Mouse (Mus musculus): ENCODE results near the gene Surf2. TPM values are rescaled to one million over a fixed set of nuclear protein-coding genes. Genes with fewer than 3 reads are reported as not detected.

Gene Surf2
- polyA plus RNA-seq, 1 experiment from 2014 or later: 17.9 TPM

DNA sequence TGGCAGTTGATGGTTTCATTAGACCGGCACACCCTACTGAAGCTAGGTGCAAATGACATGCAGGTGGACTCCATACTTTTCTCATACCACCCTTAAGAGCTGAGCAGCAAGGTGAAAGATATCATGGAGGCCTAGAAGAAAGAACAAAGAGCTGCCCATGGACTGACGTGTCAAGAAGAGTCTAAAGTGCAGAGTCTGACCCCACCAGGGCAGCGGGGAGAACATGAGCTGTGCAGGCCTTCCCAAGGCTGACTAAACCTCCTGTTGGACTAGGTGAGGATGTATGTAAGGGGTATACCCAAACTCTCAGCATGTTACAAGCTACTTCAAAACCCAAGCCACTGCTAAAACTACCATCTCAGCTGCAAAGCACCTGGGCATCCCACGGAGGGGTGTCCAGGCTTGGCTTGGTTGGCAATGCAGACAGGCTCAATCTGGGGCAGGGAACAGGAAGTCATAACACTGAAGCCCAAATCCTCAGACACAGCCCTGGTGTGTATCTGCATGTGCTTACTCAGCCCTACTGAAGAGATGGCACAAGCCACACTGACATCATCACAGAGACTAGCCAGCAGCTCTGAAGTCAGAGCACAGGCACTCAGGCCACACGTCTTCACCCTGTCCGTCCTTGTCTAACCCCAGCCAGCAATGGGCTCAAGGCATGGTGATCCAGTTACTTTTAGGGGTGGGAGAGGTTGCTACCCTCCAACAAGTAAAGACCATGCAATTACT lies 11.7 kb downstream of the Surf2 start:
- ATAC-seq (ENCODE audit: low read depth): no peak
- H3K9ac ChIP-seq (ENCODE audit: low read depth, low read length): no peak overlapping the region
- peaks cover 29% of the 10 kb centered on the region for H3K36me3 ChIP-seq (ENCODE audit: control insufficient read depth, insufficient read depth)
- 76% methylated on average over 6 of the region's 6 CpGs for WGBS (ENCODE audit: insufficient replicate concordance)
- peaks cover 29% of the 10 kb centered on the region for H3K4me1 ChIP-seq (ENCODE audit: control insufficient read depth, low read depth, low read length)
- no peak overlapping the region for H3K27ac ChIP-seq (ENCODE audit: low read length)
- H3K9me3 ChIP-seq (replicated peaks; ENCODE audit: control insufficient read depth, low read length): no peaks in the 10 kb centered on the region
- no peak overlapping the region for H3K4me3 ChIP-seq (ENCODE audit: low read depth, low read length)
- no peak overlapping the region for H3K4me2 ChIP-seq (ENCODE audit: low read depth, low read length)
- H3K27me3 ChIP-seq (ENCODE audit: control insufficient read depth, insufficient read depth, low read depth, low read length): no peaks in the 10 kb centered on the region

DNA sequence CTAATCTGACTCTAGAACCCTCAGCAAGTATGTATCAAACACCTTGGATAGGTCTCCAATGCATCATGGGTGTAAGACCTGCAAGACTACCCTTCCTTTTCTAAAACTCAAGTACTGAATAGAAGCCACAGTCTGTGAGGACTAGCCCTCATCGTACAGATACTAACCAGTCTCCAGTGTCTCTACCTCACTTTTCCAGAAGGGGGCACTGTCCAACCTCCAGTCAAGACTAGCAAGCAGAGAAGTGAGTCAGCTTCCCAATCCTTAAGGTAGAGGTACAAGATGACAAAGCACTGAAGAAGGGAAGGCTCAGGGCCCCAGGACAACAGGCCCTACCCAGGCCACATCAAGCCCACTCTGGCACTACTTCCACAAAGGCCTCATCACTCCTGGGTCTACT lies 14.2 kb downstream of the Surf2 start:
- Histone ChIP-seq H3K27ac (ENCODE audit: low read length) (peak overlapping the region; percentile 11; the same call in 1 of the 2 replicates), H3K4me3 (ENCODE audit: low read depth, low read length) (no peak overlapping the region), H3K36me3 (ENCODE audit: control insufficient read depth, insufficient read depth) (peaks cover 8% of the 10 kb centered on the region), H3K4me1 (ENCODE audit: control insufficient read depth, low read depth, low read length) (peaks cover 38% of the 10 kb centered on the region), H3K27me3 (ENCODE audit: control insufficient read depth, insufficient read depth, low read depth, low read length) (no peaks in the 10 kb centered on the region), H3K4me2 (ENCODE audit: low read depth, low read length) (no peak overlapping the region), H3K9me3 (replicated peaks; ENCODE audit: control insufficient read depth, low read length) (no peaks in the 10 kb centered on the region), H3K9ac (ENCODE audit: low read depth, low read length) (0 out of 2 replicates have a peak overlapping the region, but pooled peaks have one; percentile 10)
- no peak for ATAC-seq (ENCODE audit: low read depth)
- WGBS (ENCODE audit: insufficient replicate concordance): 17% methylated on average over 1 of the region's 1 CpGs

DNA sequence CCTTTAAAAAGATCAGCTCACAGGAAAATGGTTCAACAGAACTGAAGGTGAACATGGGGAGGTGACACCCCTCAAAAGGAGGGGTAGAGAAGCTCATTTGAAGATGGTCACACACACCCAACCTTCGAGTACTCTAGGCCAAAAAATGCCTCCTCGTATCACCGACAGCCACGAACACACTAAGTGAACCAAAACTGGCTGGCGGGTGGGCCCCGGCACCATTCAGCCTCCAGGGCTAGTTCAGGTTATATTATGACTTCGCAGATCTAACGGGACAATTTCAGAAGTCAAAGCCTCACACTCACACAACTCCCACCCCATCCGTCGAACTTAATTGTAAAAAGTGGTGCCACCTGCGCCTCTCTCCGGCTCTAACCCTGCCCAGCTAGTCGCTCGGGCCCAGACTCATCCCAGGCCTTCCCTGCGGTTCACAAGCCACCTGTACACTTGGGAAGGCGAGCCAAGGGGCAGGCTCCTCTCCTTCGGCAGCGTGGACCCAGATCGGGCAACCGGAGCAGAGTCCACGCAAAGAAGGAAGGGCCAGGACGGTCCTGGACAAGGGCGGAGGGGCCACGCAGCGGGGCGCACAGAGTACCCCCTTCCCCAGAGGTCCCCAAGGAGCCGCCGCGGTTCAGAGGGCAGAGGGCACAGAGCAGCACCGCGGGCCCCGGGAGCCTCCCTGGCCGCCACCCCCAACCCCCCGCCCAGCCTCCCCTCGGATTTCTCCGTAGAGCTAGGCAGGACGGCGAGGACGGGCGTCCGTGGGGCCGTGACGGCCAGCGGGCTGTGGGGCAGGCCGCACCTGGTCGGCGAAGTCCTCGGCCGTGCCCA lies 16.5 kb downstream of the Surf2 start:
- H3K36me3 ChIP-seq (ENCODE audit: control insufficient read depth, insufficient read depth): no peaks in the 10 kb centered on the region
- H3K27ac ChIP-seq (ENCODE audit: low read length): peak overlapping the region; percentile 90
- peak overlapping the region; percentile 99 for H3K9ac ChIP-seq (ENCODE audit: low read depth, low read length)
- no peaks in the 10 kb centered on the region for H3K9me3 ChIP-seq (replicated peaks; ENCODE audit: control insufficient read depth, low read length)
- peak; percentile 9 for ATAC-seq (ENCODE audit: low read depth)
- H3K4me1 ChIP-seq (ENCODE audit: control insufficient read depth, low read depth, low read length): peaks cover 38% of the 10 kb centered on the region
- no peaks in the 10 kb centered on the region for H3K27me3 ChIP-seq (ENCODE audit: control insufficient read depth, insufficient read depth, low read depth, low read length)
- under 1% methylated on average over 37 of the region's 49 CpGs for WGBS (ENCODE audit: insufficient replicate concordance)
- peak overlapping the region; percentile 92 for H3K4me3 ChIP-seq (ENCODE audit: low read depth, low read length)
- peak overlapping the region; percentile 91 for H3K4me2 ChIP-seq (ENCODE audit: low read depth, low read length)

DNA sequence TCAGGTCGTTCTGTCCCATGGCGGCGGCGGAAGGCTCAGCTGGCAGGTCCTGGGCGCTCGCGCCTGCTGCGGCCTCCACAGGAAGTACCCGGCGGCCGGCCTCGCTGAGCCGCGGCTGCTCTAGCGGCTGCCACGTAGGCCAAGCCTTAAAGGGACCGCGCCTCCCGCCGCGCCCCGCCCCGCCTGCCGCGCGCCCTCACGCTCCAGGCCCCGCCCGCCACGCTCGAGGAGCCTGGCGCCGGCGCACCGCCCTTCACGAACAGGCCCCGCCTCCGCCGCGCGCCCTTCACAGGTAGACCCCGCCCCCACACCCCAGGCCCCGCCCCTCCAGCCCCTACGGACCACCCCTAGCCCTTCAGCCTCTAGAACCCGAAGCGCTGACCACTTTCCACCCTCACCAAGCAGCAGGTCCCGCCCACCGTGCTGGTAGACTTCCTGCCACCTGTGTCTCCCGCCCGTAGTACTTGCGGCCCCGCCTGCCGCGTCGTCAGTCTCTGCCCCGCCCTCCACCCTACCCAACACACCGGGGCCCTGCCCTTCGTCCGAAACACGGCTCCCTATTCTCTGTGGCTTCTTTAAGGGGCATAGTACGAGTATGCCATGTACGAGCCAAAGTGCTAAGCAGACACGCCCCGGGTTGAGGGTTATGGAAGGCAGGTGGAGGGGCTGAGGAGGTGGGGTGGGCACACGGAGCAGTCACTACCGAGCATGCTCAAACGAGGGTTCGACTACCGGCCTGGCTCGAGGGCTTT lies 17.3 kb downstream of the Surf2 start, which contains the start of the genes Surf4 and Stkld1:
Surf4 (minus strand) TSS at position 625 of the 752 bp plus-strand sequence.
Stkld1 (plus strand) TSS at position 744 of the 752 bp plus-strand sequence.
- Histone ChIP-seq H3K9ac (ENCODE audit: low read depth, low read length) (peak within 1 kb of the TSS; percentile 99), H3K4me2 (ENCODE audit: low read depth, low read length) (peak within 1 kb of the TSS; percentile 91), H3K27me3 (ENCODE audit: control insufficient read depth, insufficient read depth, low read depth, low read length) (no peaks in the 10 kb centered on the region), H3K9me3 (replicated peaks; ENCODE audit: control insufficient read depth, low read length) (no peaks in the 10 kb centered on the region), H3K27ac (ENCODE audit: low read length) (peak within 1 kb of the TSS; percentile 90), H3K4me3 (ENCODE audit: low read depth, low read length) (peak within 1 kb of the TSS; percentile 92), H3K4me1 (ENCODE audit: control insufficient read depth, low read depth, low read length) (peaks cover 34% of the 10 kb centered on the region), H3K36me3 (ENCODE audit: control insufficient read depth, insufficient read depth) (no peaks in the 10 kb centered on the region)
- under 1% methylated on average over 60 of the region's 70 CpGs for WGBS (ENCODE audit: insufficient replicate concordance)
- peak; percentile 93 for ATAC-seq (ENCODE audit: low read depth)

DNA sequence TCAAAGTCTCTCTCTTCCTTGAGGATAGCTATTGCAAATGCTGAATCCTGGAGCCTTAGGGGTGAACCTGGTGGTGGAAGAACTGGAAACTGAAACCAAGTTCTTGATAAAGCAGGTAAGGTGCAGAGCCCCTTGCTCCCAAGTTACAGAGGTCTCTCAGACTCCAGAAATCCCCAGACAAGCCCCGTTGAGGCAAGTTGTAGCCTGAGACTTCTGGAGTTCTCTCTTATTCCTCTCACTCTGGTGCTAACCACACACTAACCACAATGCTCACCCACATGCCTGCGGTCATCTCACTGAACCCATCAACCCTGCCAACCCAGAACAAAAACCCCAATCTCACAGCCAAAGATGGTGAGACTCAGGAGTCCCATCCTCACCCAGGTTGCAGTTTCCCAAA lies 19.1 kb downstream of the Surf2 start:
- Histone ChIP-seq H3K27me3 (ENCODE audit: control insufficient read depth, insufficient read depth, low read depth, low read length) (no peaks in the 10 kb centered on the region), H3K4me3 (ENCODE audit: low read depth, low read length) (no peak overlapping the region), H3K27ac (ENCODE audit: low read length) (no peak overlapping the region), H3K9me3 (replicated peaks; ENCODE audit: control insufficient read depth, low read length) (no peaks in the 10 kb centered on the region), H3K9ac (ENCODE audit: low read depth, low read length) (no peak overlapping the region), H3K4me2 (ENCODE audit: low read depth, low read length) (no peak overlapping the region), H3K36me3 (ENCODE audit: control insufficient read depth, insufficient read depth) (no peaks in the 10 kb centered on the region), H3K4me1 (ENCODE audit: control insufficient read depth, low read depth, low read length) (peaks cover 31% of the 10 kb centered on the region)
- 18% methylated on average over 2 of the region's 2 CpGs for WGBS (ENCODE audit: insufficient replicate concordance)
- no peak for ATAC-seq (ENCODE audit: low read depth)

GRCm38 (mm10) chr2:26936425-26936824 lies 20.3 kb downstream of the Surf2 start:
- no peak overlapping the region for H3K4me2 ChIP-seq (ENCODE audit: low read depth, low read length)
- no peak for ATAC-seq (ENCODE audit: low read depth)
- H3K9ac ChIP-seq (ENCODE audit: low read depth, low read length): no peak overlapping the region
- 21% methylated on average over 1 of the region's 1 CpGs for WGBS (ENCODE audit: insufficient replicate concordance)
- H3K36me3 ChIP-seq (ENCODE audit: control insufficient read depth, insufficient read depth): no peaks in the 10 kb centered on the region
- H3K4me1 ChIP-seq (ENCODE audit: control insufficient read depth, low read depth, low read length): peaks cover 21% of the 10 kb centered on the region
- no peaks in the 10 kb centered on the region for H3K27me3 ChIP-seq (ENCODE audit: control insufficient read depth, insufficient read depth, low read depth, low read length)
- H3K4me3 ChIP-seq (ENCODE audit: low read depth, low read length): no peak overlapping the region
- H3K9me3 ChIP-seq (replicated peaks; ENCODE audit: control insufficient read depth, low read length): no peaks in the 10 kb centered on the region
- no peak overlapping the region for H3K27ac ChIP-seq (ENCODE audit: low read length)

- Histone ChIP-seq H3K36me3 (ENCODE audit: control insufficient read depth, insufficient read depth) (no peaks in the 10 kb centered on the region), H3K4me3 (ENCODE audit: low read depth, low read length) (no peak overlapping the region), H3K27ac (ENCODE audit: low read length) (no peak overlapping the region), H3K27me3 (ENCODE audit: control insufficient read depth, insufficient read depth, low read depth, low read length) (no peaks in the 10 kb centered on the region), H3K9me3 (replicated peaks; ENCODE audit: control insufficient read depth, low read length) (no peaks in the 10 kb centered on the region), H3K4me1 (ENCODE audit: control insufficient read depth, low read depth, low read length) (no peaks in the 10 kb centered on the region), H3K9ac (ENCODE audit: low read depth, low read length) (no peak overlapping the region), H3K4me2 (ENCODE audit: low read depth, low read length) (no peak overlapping the region)
- 28% methylated on average over 5 of the region's 5 CpGs for WGBS (ENCODE audit: insufficient replicate concordance)
- ATAC-seq (ENCODE audit: low read depth): peak; percentile 60
These were observed 25.4 kb downstream of the Surf2 start for GRCm38 (mm10) chr2:26941539-26941938.

- no peak overlapping the region for H3K27ac ChIP-seq (ENCODE audit: low read length)
- H3K9ac ChIP-seq (ENCODE audit: low read depth, low read length): no peak overlapping the region
- H3K4me2 ChIP-seq (ENCODE audit: low read depth, low read length): no peak overlapping the region
- H3K4me1 ChIP-seq (ENCODE audit: control insufficient read depth, low read depth, low read length): no peaks in the 10 kb centered on the region
- WGBS (ENCODE audit: insufficient replicate concordance): 45% methylated on average over 3 of the region's 3 CpGs
- no peaks in the 10 kb centered on the region for H3K9me3 ChIP-seq (replicated peaks; ENCODE audit: control insufficient read depth, low read length)
- no peaks in the 10 kb centered on the region for H3K27me3 ChIP-seq (ENCODE audit: control insufficient read depth, insufficient read depth, low read depth, low read length)
- H3K36me3 ChIP-seq (ENCODE audit: control insufficient read depth, insufficient read depth): no peaks in the 10 kb centered on the region
- ATAC-seq (ENCODE audit: low read depth): no peak
- no peak overlapping the region for H3K4me3 ChIP-seq (ENCODE audit: low read depth, low read length)
These were observed 27.1 kb downstream of the Surf2 start for GRCm38 (mm10) chr2:26943253-26943652.

Data from liver, embryonic 16.5 days (tissue).